Mouse (Mus musculus) layer of hippocampus, adult 6 months (tissue): Measurements from ENCODE around the gene Ccni. TPM values are rescaled to one million over a fixed set of nuclear protein-coding genes. Genes with fewer than 3 reads are reported as not detected.

ENCODE experiments used
- long read RNA-seq, 2 experiments: library from polyadenylated mRNA; unstranded; transcript quantifications; one replicate each; pipeline ENCODE4 v2.0.0; 2019 to 2020
- polyA plus RNA-seq: library from polyadenylated mRNA; unstranded; fragments of <200 nt; fragmentation: Nextera tagmentation; gene quantifications from 2 replicates; pipeline ENCODE4 v1.2.3, GENCODE M21; 2021

Ccni gene
- polyA plus RNA-seq = 31.0 and 33.4 TPM in 2 replicates
- long read RNA-seq, experiment 1, transcript Ccni-201 (7 exons, 2,804 nt) = major isoform, 10 of 57 reads
- long read RNA-seq, experiment 1, partial matches to known transcripts = 21 of 57 reads
- long read RNA-seq, experiment 1, other reads (novel, unspliced or antisense) = 26 of 57 reads
- long read RNA-seq, experiment 2, transcript Ccni-201 (7 exons, 2,804 nt) = major isoform, 27 of 56 reads
- long read RNA-seq, experiment 2, partial matches to known transcripts = 10 of 56 reads
- long read RNA-seq, experiment 2, other reads (novel, unspliced or antisense) = 19 of 56 reads

GRCm38 (mm10) chr5:93206109-93207005 lies at the start of gene Ccni, which contains the start of gene 2010109A12Rik:
TSS of gene Ccni (minus strand) at chr5:93206495.
TSS of gene 2010109A12Rik (plus strand) at chr5:93206518.

Other genes starting within 250 kb of the Ccni start
- 0.88 and 1.5 TPM in 2 replicates for gene Sowahb, start 161.5 kb downstream of the Ccni start, polyA plus RNA-seq
- 28.5 and 31.4 TPM in 2 replicates for gene Sept11, start 113.1 kb downstream of the Ccni start, polyA plus RNA-seq
- gene 2010109A12Rik, start within 50 bp of the Ccni start, polyA plus RNA-seq = 0.26 and 0.31 TPM in 2 replicates
- gene Ccng2, start 60.8 kb upstream of the Ccni start, polyA plus RNA-seq = 6.3 and 6.8 TPM in 2 replicates